Mouse (Mus musculus) embryonic fibroblast, embryonic 13.5 days (primary cell): ENCODE measurements around the gene Ifna11.
"Not testable (repeated sequence)": the region's sequence is repeated elsewhere in the genome, so short reads cannot be mapped to it uniquely, and the experiment has no call there.

Source experiments
- CTCF ChIP-seq: IDR thresholded peaks from 2 replicates; pipeline ENCODE4 v1.5.1; 2011; ENCODE audit warnings: mild to moderate bottlenecking, control low read depth, low read length, moderate library complexity, borderline replicate concordance; ENCODE audit not compliant: insufficient read depth
- POLR2A ChIP-seq: IDR thresholded peaks from 2 replicates; pipeline ENCODE4 v1.6.1; 2011; ENCODE audit warnings: low read depth, mild to moderate bottlenecking, control low read depth, low read length, moderate library complexity

DNA sequence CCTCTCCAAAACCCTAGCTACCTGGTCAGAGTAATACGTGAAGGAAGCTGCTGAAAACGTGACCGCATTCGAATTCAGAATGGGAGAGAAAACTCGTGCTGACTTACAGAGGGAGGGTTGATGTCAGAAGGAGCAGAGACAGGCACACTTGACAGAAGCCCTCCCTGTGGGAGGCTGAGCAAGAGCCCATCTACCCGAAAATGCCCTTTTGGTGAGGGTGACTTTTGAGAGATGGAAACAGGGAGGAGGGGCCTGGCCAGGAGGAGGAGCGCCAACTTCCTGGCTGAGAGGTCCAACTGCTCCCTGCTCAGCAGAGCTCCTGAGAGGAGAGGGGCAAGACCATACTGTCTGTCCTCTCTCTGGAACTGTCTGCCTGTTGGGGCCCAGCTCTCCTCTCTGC lies 20.4 kb upstream of the Ifna11 start, which contains the start of gene Gm13285:
- TF ChIP-seq POLR2A, CTCF: not testable (repeated sequence)
